Mouse (Mus musculus) CH12.LX (cell line): ENCODE measurements at regions not wholly inside any gene's neighbourhood (a gene's known extent, or its start where the extent isn't known, plus 50 kb on each side); places are given as distances from the start of the nearest gene placed in this dataset.

ENCODE experiments used
- DNase-seq: peaks from one replicate; pipeline ENCODE4 v3.0.0-alpha.2; 2013; ENCODE audit errors: extremely low read depth
- H3K27ac ChIP-seq: 2 replicates; pipeline ENCODE4 v1.5.1; 2012; ENCODE audit warnings: low read depth, mild to moderate bottlenecking, control low read depth, moderate library complexity; ENCODE audit not compliant: insufficient read depth
- H3K27me3 ChIP-seq: replicated peaks from 2 replicates; pipeline ENCODE3; 2012; ENCODE audit warnings: inconsistent platforms
- H3K36me3 ChIP-seq, 2 experiments: replicated peaks in 1 of 2; 2 replicates each; pipeline versions ENCODE3 to v1.6.1; 2012; ENCODE audit warnings: inconsistent platforms in 1 of 2, low read length in 1 of 2, mild to moderate bottlenecking in 1 of 2, mixed read lengths in 1 of 2, moderate library complexity in 1 of 2; ENCODE audit not compliant: control insufficient read depth in 1 of 2, insufficient read depth in 1 of 2
- H3K4me1 ChIP-seq, 2 experiments: 2 replicates each; pipeline ENCODE4 v1.6.1; 2012; ENCODE audit warnings: inconsistent platforms in 1 of 2, moderate library complexity in 1 of 2; ENCODE audit not compliant: insufficient read depth in 2 of 2, control insufficient read depth in 1 of 2
- H3K4me2 ChIP-seq: 2 replicates; pipeline ENCODE4 v1.6.1; 2012; ENCODE audit warnings: low read depth, mild to moderate bottlenecking, control low read depth; ENCODE audit not compliant: poor library complexity, insufficient read depth, severe bottlenecking
- H3K4me3 ChIP-seq, 3 experiments: fragments of 150-350 bp in 1 of 3; sonication (generic) in 1 of 3; replicated peaks in 1 of 3; 2 replicates each; pipeline versions ENCODE3 to v1.5.1; 2011 to 2012; ENCODE audit warnings: low read depth in 2 of 3, low read length in 2 of 3, mild to moderate bottlenecking in 2 of 3, moderate library complexity in 2 of 3, control low read depth in 1 of 3, improper control_type of control experiment in 1 of 3, inconsistent platforms in 1 of 3, mixed read lengths in 1 of 3; ENCODE audit not compliant: poor library complexity in 1 of 3
- H3K79me2 ChIP-seq: replicated peaks from 2 replicates; pipeline ENCODE4 v1.6.1; 2012; ENCODE audit warnings: mild to moderate bottlenecking, moderate library complexity; ENCODE audit not compliant: control insufficient read depth, poor library complexity, insufficient read depth, severe bottlenecking; ENCODE audit errors: extremely low read depth
- H3K9ac ChIP-seq: 2 replicates; pipeline ENCODE4 v1.6.1; 2012; ENCODE audit warnings: low read depth, mild to moderate bottlenecking, control low read depth, moderate library complexity; ENCODE audit not compliant: insufficient read depth
- H3K9me3 ChIP-seq: replicated peaks from 2 replicates; pipeline ENCODE3; 2012; ENCODE audit warnings: low read length, inconsistent platforms, mixed read lengths
- CHD2 ChIP-seq: IDR thresholded peaks from 2 replicates; pipeline ENCODE4 v1.6.1; 2011; ENCODE audit warnings: low read length, improper control_type of control experiment
- CTCF ChIP-seq, 2 experiments: IDR thresholded peaks in 1 of 2; conservative IDR thresholded peaks in 1 of 2; 2 replicates each; pipeline ENCODE4 v1.5.1; 2011 to 2012; ENCODE audit warnings: low read depth in 2 of 2, low read length in 2 of 2, improper control_type of control experiment in 1 of 2, inconsistent platforms in 1 of 2, mild to moderate bottlenecking in 1 of 2, moderate library complexity in 1 of 2
- E2F4 ChIP-seq: IDR thresholded peaks from 2 replicates; pipeline ENCODE4 v1.6.1; 2011; ENCODE audit warnings: low read depth, low read length, improper control_type of control experiment; ENCODE audit not compliant: insufficient replicate concordance
- EP300 ChIP-seq: IDR thresholded peaks from 2 replicates; pipeline ENCODE4 v1.6.1; 2011; ENCODE audit warnings: low read length, improper control_type of control experiment
- ETS1 ChIP-seq: conservative IDR thresholded peaks from 2 replicates; pipeline ENCODE4 v1.6.1; 2012; ENCODE audit warnings: low read depth, mild to moderate bottlenecking, inconsistent platforms, low read length, improper control_type of control experiment, moderate library complexity
- HCFC1 ChIP-seq: IDR thresholded peaks from 2 replicates; pipeline ENCODE4 v1.6.1; 2012; ENCODE audit warnings: low read depth, mild to moderate bottlenecking, inconsistent platforms, low read length, improper control_type of control experiment
- IRF4 ChIP-seq: IDR thresholded peaks from 2 replicates; pipeline ENCODE4 v1.6.1; 2014; ENCODE audit warnings: low read depth, mild to moderate bottlenecking, inconsistent platforms, low read length, improper control_type of control experiment
- KAT2A ChIP-seq: IDR thresholded peaks from 2 replicates; pipeline ENCODE4 v1.6.1; 2012; ENCODE audit warnings: low read length, improper control_type of control experiment, inconsistent platforms; ENCODE audit not compliant: insufficient replicate concordance
- MAX ChIP-seq: IDR thresholded peaks from 2 replicates; pipeline ENCODE4 v1.6.1; 2011; ENCODE audit warnings: low read length, improper control_type of control experiment
- MAZ ChIP-seq: IDR thresholded peaks from 2 replicates; pipeline ENCODE4 v1.6.1; 2012; ENCODE audit warnings: low read depth, mild to moderate bottlenecking, inconsistent platforms, low read length, improper control_type of control experiment, moderate library complexity
- NELFE ChIP-seq: IDR thresholded peaks from 2 replicates; pipeline ENCODE4 v1.6.1; 2011; ENCODE audit warnings: low read depth, low read length, improper control_type of control experiment
- PAX5 ChIP-seq: IDR thresholded peaks from 2 replicates; pipeline ENCODE4 v1.6.1; 2012; ENCODE audit warnings: low read length, inconsistent platforms, mixed read lengths
- POLR2A ChIP-seq: IDR thresholded peaks from 2 replicates; pipeline ENCODE4 v1.6.1; 2011; ENCODE audit warnings: low read depth, mild to moderate bottlenecking, improper control_type of control experiment, low read length
- POLR2AphosphoS2 ChIP-seq: IDR thresholded peaks from 2 replicates; pipeline ENCODE4 v1.6.1; 2011; ENCODE audit warnings: low read depth, low read length, improper control_type of control experiment
- RAD21 ChIP-seq: IDR thresholded peaks from 2 replicates; pipeline ENCODE4 v1.6.1; 2011; ENCODE audit warnings: low read depth, mild to moderate bottlenecking, low read length, improper control_type of control experiment, moderate library complexity
- RCOR1 ChIP-seq: conservative IDR thresholded peaks from 2 replicates; pipeline ENCODE4 v1.6.1; 2012; ENCODE audit warnings: low read depth, mild to moderate bottlenecking, inconsistent platforms, low read length, improper control_type of control experiment
- SIN3A ChIP-seq: IDR thresholded peaks from 2 replicates; pipeline ENCODE4 v1.6.1; 2012; ENCODE audit warnings: low read length, improper control_type of control experiment, inconsistent platforms
- SMC3 ChIP-seq: IDR thresholded peaks from 2 replicates; pipeline ENCODE4 v1.6.1; 2011; ENCODE audit warnings: low read depth, low read length, improper control_type of control experiment
- TBP ChIP-seq: conservative IDR thresholded peaks from 2 replicates; pipeline ENCODE4 v1.6.1; 2011; ENCODE audit warnings: low read depth, low read length, improper control_type of control experiment
- UBTF ChIP-seq: IDR thresholded peaks from 2 replicates; pipeline ENCODE4 v1.6.1; 2012; ENCODE audit warnings: low read depth, mild to moderate bottlenecking, inconsistent platforms, low read length, improper control_type of control experiment, moderate library complexity
- USF2 ChIP-seq: conservative IDR thresholded peaks from 2 replicates; pipeline ENCODE4 v1.6.1; 2011; ENCODE audit warnings: low read depth, low read length, improper control_type of control experiment
- ZKSCAN1 ChIP-seq: IDR thresholded peaks from 2 replicates; pipeline ENCODE4 v1.6.1; 2012; ENCODE audit warnings: low read depth, inconsistent platforms, low read length, improper control_type of control experiment, borderline replicate concordance
- dilution Hi-C: fragments of 300-500 bp; cut with MboI; formaldehyde crosslinking; loops from 2 replicates; pipeline ENCODE4 v1.14.3; 2020; ENCODE audit warnings: low sequenced_read_pairs; ENCODE audit not compliant: extremely low pct_unique_long_range_greater_than_20kb, extremely low pct_ligation_motif_present
- in situ Hi-C: fragments of 300-500 bp; cut with MboI; formaldehyde crosslinking; loops from 3 replicates; pipeline ENCODE4 v1.14.3; 2019; ENCODE audit warnings: low sequenced_read_pairs, low pct_ligation_motif_present, low pct_unique_long_range_greater_than_20kb, mixed read lengths

DNA sequence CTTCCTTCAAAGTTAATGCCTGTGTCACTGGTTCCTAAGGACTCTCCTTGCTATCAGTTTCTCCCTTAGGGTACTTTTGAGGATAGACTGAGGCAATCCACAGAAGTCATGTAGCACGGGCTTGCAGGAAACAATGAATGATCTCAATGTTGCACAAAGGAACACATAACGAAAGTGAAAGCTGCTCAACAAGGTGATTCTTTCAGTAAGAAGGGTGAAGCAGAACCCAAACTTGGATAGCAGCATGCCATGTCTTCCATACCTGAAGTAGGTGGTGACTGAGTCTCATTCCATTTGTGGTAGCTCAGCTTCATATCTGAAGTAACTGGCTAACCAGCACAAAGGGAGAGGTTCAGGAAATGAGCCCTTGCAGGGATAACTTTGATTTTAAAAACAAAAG is 325.7 kb downstream of the H2al1j start:
- in situ Hi-C loops (no loop called here), dilution Hi-C loops (no loop called here)
- Histone ChIP-seq H3K9me3 (no peaks in the 10 kb centered on the region), H3K4me1 (peaks cover 3 to 8% of the 10 kb centered on the region in 2 experiments; a peak in 3 of 4 replicates), H3K79me2 (no peaks in the 10 kb centered on the region), H3K27ac (no peak overlapping the region), H3K9ac (no peak overlapping the region), H3K27me3 (no peaks in the 10 kb centered on the region), H3K4me3 (no peak overlapping the region), H3K4me2 (peak overlapping the region; percentile 29), H3K36me3 (no peaks in the 10 kb centered on the region)
- DNase-seq: no peak
- TF ChIP-seq EP300 (0 out of 2 replicates have a peak, but pooled peaks have one; percentile 28), HCFC1 (no peak), CHD2 (no peak)

DNA sequence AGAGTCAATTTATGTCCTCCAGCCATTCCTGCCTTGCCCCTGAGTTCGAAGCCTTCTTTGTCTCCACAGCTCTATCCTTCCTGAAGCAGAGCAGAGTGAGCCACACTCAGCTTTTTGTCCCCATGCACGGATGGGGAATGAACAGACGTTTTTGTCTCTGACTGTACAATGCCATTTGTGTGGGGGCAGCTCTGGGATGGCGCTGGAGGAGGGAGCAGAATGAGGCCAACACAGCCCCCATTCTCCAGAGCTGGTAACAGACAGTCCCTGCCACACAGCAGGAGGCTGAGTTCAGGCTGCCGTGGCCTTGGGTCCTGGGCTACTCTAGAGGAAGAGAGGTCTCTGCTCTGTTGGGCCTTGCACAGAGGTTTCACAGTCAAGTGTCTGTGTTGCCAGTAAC is 327.4 kb downstream of the H2al1j start:
- H3K4me3 ChIP-seq: no peak overlapping the region
- TF ChIP-seq USF2 (no peak), MAX (no peak), RAD21 (no peak), TBP (no peak), POLR2A (no peak), SIN3A (no peak), NELFE (no peak)
- H3K4me2 ChIP-seq: no peak overlapping the region
- no peaks in the 10 kb centered on the region for H3K9me3 ChIP-seq
- no peak for DNase-seq
- H3K79me2 ChIP-seq: no peaks in the 10 kb centered on the region
- in situ Hi-C loops: no loop called here
- dilution Hi-C loops: no loop called here
- no peak overlapping the region for H3K9ac ChIP-seq
- H3K36me3 ChIP-seq: no peaks in the 10 kb centered on the region
- no peaks in the 10 kb centered on the region for H3K27me3 ChIP-seq
- peaks cover 3 to 8% of the 10 kb centered on the region in 2 experiments; a peak in 3 of 4 replicates for H3K4me1 ChIP-seq
- no peak overlapping the region for H3K27ac ChIP-seq

DNA sequence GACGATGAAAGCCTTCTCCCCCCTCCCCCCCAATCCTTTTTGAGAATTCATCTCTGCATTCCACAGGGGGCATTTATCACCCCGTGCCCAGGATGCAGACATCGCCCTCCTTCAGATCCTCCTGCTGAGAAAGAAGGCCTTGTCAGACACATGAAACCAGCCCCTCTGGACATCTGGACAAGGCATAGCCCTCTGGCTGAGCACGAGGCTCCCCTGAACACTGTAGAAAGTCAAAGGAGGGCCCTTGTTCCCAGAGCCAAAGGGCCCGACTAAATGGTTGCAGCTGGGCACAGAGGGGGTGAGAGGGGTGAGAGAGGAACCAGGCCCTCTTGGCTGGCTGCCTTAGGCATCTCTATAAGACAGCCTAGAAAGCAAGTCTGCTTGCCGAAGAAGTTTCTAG is 327.8 kb downstream of the H2al1j start:
- no peak for DNase-seq
- Histone ChIP-seq H3K4me3 (no peak overlapping the region), H3K9me3 (no peaks in the 10 kb centered on the region), H3K27me3 (no peaks in the 10 kb centered on the region), H3K4me2 (no peak overlapping the region), H3K27ac (no peak overlapping the region), H3K4me1 (peaks cover 3 to 8% of the 10 kb centered on the region in 2 experiments; a peak in 3 of 4 replicates), H3K36me3 (no peaks in the 10 kb centered on the region), H3K79me2 (no peaks in the 10 kb centered on the region), H3K9ac (no peak overlapping the region)
- in situ Hi-C loops: no loop called here
- TF ChIP-seq MAZ (no peak), E2F4 (no peak), RCOR1 (no peak), HCFC1 (no peak), SIN3A (no peak), IRF4 (no peak), KAT2A (no peak), CHD2 (no peak), POLR2A (no peak), USF2 (no peak), ZKSCAN1 (no peak), CTCF (conservative IDR thresholded peaks at IDR 0.05 in 1 of 2, IDR thresholded peaks at IDR 0.05 in 1 of 2; ENCODE audit: low read depth in 2 of 2, low read length in 2 of 2) (no peak), ETS1 (no peak), UBTF (no peak), MAX (no peak), NELFE (no peak), SMC3 (no peak), PAX5 (no peak), POLR2AphosphoS2 (no peak), TBP (no peak)
- dilution Hi-C loops: no loop called here
